ENCODE assay signal across 9 mouse cellular contexts in the genomic region with DNA sequence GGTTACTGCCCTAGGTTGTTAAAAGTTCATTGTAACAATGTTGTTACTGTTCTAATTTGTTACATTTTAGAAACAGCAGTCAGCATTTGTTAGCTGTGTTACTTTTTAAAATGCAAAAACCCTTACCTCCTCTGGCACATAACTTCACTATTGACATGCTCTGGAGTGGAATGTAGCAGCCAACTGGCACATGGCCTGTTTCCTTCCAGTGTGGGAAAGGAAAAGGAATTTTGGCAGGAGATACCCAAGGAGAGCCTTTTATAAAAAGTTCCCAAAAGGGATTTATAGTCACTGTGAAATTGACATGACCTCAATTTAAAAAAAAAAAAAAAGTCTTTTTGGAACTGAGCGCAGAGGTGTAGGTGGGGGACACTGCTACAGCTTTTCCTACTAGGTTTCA. TPM values are rescaled to one million over a fixed set of nuclear protein-coding genes. Genes with fewer than 3 reads are reported as not detected.
A peak's percentile ranks its signal among the peaks of the same experiment; 100 is the strongest.
DNase-seq lines count a peak whose midpoint lies in the region; ATAC-seq and TF ChIP-seq lines count a peak whose summit lies in the region.
"Had no signal": no experiment of that assay in that cellular context is flagged by ENCODE, and none has a peak within 500 bp of the region (broad histone marks: within the 10 kb centered on the region; RNA-seq: fewer than 3 reads in every experiment).

No protein-coding gene starts in this region.

- 97% methylated on average over 1 of the region's 1 CpGs for WGBS in intestine, embryonic 14.5 days
- WGBS in intestine, postnatal 0 days, result 97% methylated on average over 1 of the region's 1 CpGs

- TF ChIP-seq CTCF in intestine, postnatal 0 days (IDR thresholded peaks at IDR 0.05; ENCODE audit: low read depth), result no peak

- H3K9ac ChIP-seq in intestine, embryonic 14.5 days (ENCODE audit: low read length), result no peak overlapping the region
- H3K9ac ChIP-seq in intestine, postnatal 0 days (ENCODE audit: low read depth, low read length), result no peak overlapping the region
- H3K9ac ChIP-seq: midbrain, embryonic 13.5 days had no signal

- H3K27me3 ChIP-seq in intestine, embryonic 14.5 days (replicated peaks; ENCODE audit: control insufficient read depth, insufficient read depth, low read length), result no peaks in the 10 kb centered on the region
- H3K27me3 ChIP-seq in intestine, postnatal 0 days (replicated peaks; ENCODE audit: control insufficient read depth, insufficient read depth, low read length), result no peaks in the 10 kb centered on the region
- H3K27me3 ChIP-seq: midbrain, embryonic 13.5 days had no signal

- intact Hi-C loops in left cerebral cortex, postnatal 14 days (cut with DNase I), result no loop called here

- H3K9me3 ChIP-seq in intestine, embryonic 14.5 days (ENCODE audit: control insufficient read depth, low read length), result no peaks in the 10 kb centered on the region
- no peaks in the 10 kb centered on the region for H3K9me3 ChIP-seq in intestine, postnatal 0 days (ENCODE audit: control insufficient read depth)
- H3K9me3 ChIP-seq: midbrain, embryonic 13.5 days had no signal

- H3K4me1 ChIP-seq in intestine, embryonic 14.5 days (replicated peaks; ENCODE audit: control insufficient read depth, insufficient read depth, low read length), result peaks cover 8% of the 10 kb centered on the region
- no peaks in the 10 kb centered on the region for H3K4me1 ChIP-seq in intestine, postnatal 0 days (replicated peaks; ENCODE audit: control insufficient read depth, insufficient read depth, low read length)

- H3K36me3 ChIP-seq in intestine, embryonic 14.5 days (ENCODE audit: control insufficient read depth, insufficient read depth, low read length), result peaks cover 49% of the 10 kb centered on the region
- H3K36me3 ChIP-seq in intestine, postnatal 0 days (ENCODE audit: control insufficient read depth, insufficient read depth), result peaks cover 42% of the 10 kb centered on the region

- no peak for ATAC-seq in intestine, embryonic 14.5 days (replicated peaks; ENCODE audit: low FRiP score, low TSS enrichment, low read depth)
- ATAC-seq in intestine, postnatal 0 days, result no peak
- ATAC-seq: midbrain, embryonic 13.5 days had no signal

- 0 out of 2 replicates have a peak overlapping the region, but pooled peaks have one; percentile 11 for H3K27ac ChIP-seq in intestine, embryonic 14.5 days (ENCODE audit: low read depth)
- no peak overlapping the region for H3K27ac ChIP-seq in intestine, postnatal 0 days (ENCODE audit: low read depth, low read length)
- H3K27ac ChIP-seq: midbrain, embryonic 13.5 days had no signal

- no peak overlapping the region for H3K4me3 ChIP-seq in intestine, embryonic 14.5 days (ENCODE audit: low read depth, low read length)
- H3K4me3 ChIP-seq in intestine, postnatal 0 days (ENCODE audit: low read depth, low read length), result no peak overlapping the region
- H3K4me3 ChIP-seq: midbrain, embryonic 13.5 days had no signal

- no peak for DNase-seq in intestine, embryonic 14.5 days (ENCODE audit: low spot score)
- peak; percentile 94 for DNase-seq in adipocyte (ENCODE audit: low spot score)
- DNase-seq in gastrocnemius, postnatal 25 days, result peak; percentile 67
- DNase-seq in left cerebral cortex, postnatal 14 days (ENCODE audit: low spot score in 2 of 2), result peak; percentile 33 to 38
- DNase-seq in thymus, postnatal 0 days (ENCODE audit: low spot score), result no peak
- DNase-seq in urinary bladder, postnatal 4 days (ENCODE audit: low spot score in 2 of 2), result no peak
- no peak for DNase-seq in spleen, postnatal 10 days (ENCODE audit: low spot score in 2 of 2)

- H3K4me2 ChIP-seq in intestine, embryonic 14.5 days (ENCODE audit: low read length), result no peak overlapping the region
- no peak overlapping the region for H3K4me2 ChIP-seq in intestine, postnatal 0 days (replicated peaks; ENCODE audit: low read depth)
- H3K4me2 ChIP-seq: midbrain, embryonic 13.5 days had no signal

RNA-seq across cellular contexts. Expression of a gene that starts 4.2 kb away (rescaled TPM):
- polyA plus RNA-seq in intestine, embryonic 14.5 days (2014; fragmentation: Nextera tagmentation; extraction: Ambion mirVana), result 26.4 and 30.7 TPM in 2 replicates
- 14.1 and 14.8 TPM in 2 replicates for polyA plus RNA-seq in intestine, postnatal 0 days (2015; fragmentation: Nextera tagmentation; extraction: Ambion mirVana)
- total RNA-seq in gastrocnemius, postnatal 25 days (2021), result 100 to 1,000 TPM; 101 to 128 TPM
- total RNA-seq in left cerebral cortex, postnatal 14 days (2021), result 100 to 1,000 TPM; 134 to 141 TPM
- polyA plus RNA-seq in thymus, postnatal 0 days (2015; fragmentation: Nextera tagmentation; extraction: Ambion mirVana), result 29.4 and 30.6 TPM in 2 replicates

RNA-seq across cellular contexts. Expression of a gene that starts 15.0 kb away (rescaled TPM):
- 66.5 and 80.3 TPM in 2 replicates for polyA plus RNA-seq in intestine, embryonic 14.5 days (2014; fragmentation: Nextera tagmentation; extraction: Ambion mirVana)
- polyA plus RNA-seq in intestine, postnatal 0 days (2015; fragmentation: Nextera tagmentation; extraction: Ambion mirVana), result 43.9 and 46.8 TPM in 2 replicates
- 10 to 100 TPM in 1 of 2 experiments, 1 to 10 TPM in 1; 8.2 to 11.9 TPM for total RNA-seq in gastrocnemius, postnatal 25 days (2021)
- total RNA-seq in left cerebral cortex, postnatal 14 days (2021), result 100 to 1,000 TPM; 177 TPM
- 61.8 and 64.0 TPM in 2 replicates for polyA plus RNA-seq in thymus, postnatal 0 days (2015; fragmentation: Nextera tagmentation; extraction: Ambion mirVana)

Comparison
In these comparisons a context has a peak if more than half of its experiments do, and no peak if none do; other contexts are left out.
1. DNase-seq: peak in adipocyte (single experiment), gastrocnemius, postnatal 25 days (single experiment) and left cerebral cortex, postnatal 14 days (2 of 2); none in intestine, embryonic 14.5 days (single experiment), thymus, postnatal 0 days (single experiment), urinary bladder, postnatal 4 days (0 of 2) and spleen, postnatal 10 days (0 of 2).